Mouse (Mus musculus): ENCODE measurements around the gene Hipk1. TPM values are rescaled to one million over a fixed set of nuclear protein-coding genes. Genes with fewer than 3 reads are reported as not detected.
A peak's percentile ranks its signal among the peaks of the same experiment; 100 is the strongest.
"Not testable (repeated sequence)": the region's sequence is repeated elsewhere in the genome, so short reads cannot be mapped to it uniquely, and the experiment has no call there.

Gene Hipk1
- polyA plus RNA-seq, 1 experiment from 2014 or later: 15.5 TPM

- no peaks in the 10 kb centered on the region for H3K36me3 ChIP-seq (ENCODE audit: control insufficient read depth, insufficient read depth, low read length)
- ATAC-seq: no peak
- no peak for DNase-seq (ENCODE audit: low spot score)
- no peak overlapping the region for H3K27ac ChIP-seq (ENCODE audit: low read depth, low read length)
- H3K9ac ChIP-seq (ENCODE audit: low read length): no peak overlapping the region
- 83% methylated on average over 7 of the region's 7 CpGs for WGBS
- no peaks in the 10 kb centered on the region for H3K4me1 ChIP-seq (ENCODE audit: control insufficient read depth, insufficient read depth, low read length)
- no peak overlapping the region for H3K4me2 ChIP-seq (ENCODE audit: low read length)
- H3K27me3 ChIP-seq (replicated peaks; ENCODE audit: control insufficient read depth, insufficient read depth, low read length): no peaks in the 10 kb centered on the region
- no peaks in the 10 kb centered on the region for H3K9me3 ChIP-seq (replicated peaks; ENCODE audit: control insufficient read depth, low read length)
- H3K4me3 ChIP-seq (ENCODE audit: low read depth, low read length): no peak overlapping the region
Observed at GRCm38 (mm10) chr3:103831146-103831545, 39.8 kb upstream of the Hipk1 start.

DNA sequence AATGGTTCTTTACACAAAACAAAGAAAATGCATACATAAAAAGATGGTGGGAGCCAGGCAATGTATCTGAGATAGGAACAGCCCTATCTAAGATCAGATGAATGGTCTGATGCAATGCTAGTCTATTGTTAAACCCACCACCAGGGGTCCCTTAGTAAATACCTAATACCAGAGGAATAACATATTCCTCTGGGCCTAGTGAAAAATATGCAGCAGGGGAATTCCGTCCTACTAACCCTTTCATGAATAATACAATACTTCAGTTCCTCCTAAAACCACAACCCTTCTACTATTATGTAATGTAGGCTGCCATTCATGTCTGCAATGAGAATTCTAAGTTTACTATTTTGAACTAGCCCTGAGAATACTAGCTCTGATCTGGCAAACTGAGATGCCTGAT is 39.3 kb upstream of the Hipk1 start:
- H3K9ac ChIP-seq (ENCODE audit: low read length); ATAC-seq; H3K4me2 ChIP-seq (ENCODE audit: low read length); H3K27ac ChIP-seq (ENCODE audit: low read depth, low read length); H3K4me1 ChIP-seq (ENCODE audit: control insufficient read depth, insufficient read depth, low read length); H3K36me3 ChIP-seq (ENCODE audit: control insufficient read depth, insufficient read depth, low read length); H3K27me3 ChIP-seq (replicated peaks; ENCODE audit: control insufficient read depth, insufficient read depth, low read length); H3K4me3 ChIP-seq (ENCODE audit: low read depth, low read length); H3K9me3 ChIP-seq (replicated peaks; ENCODE audit: control insufficient read depth, low read length): not testable (repeated sequence)
- 46% methylated on average over 1 of the region's 1 CpGs for WGBS
- peak; percentile 37 for DNase-seq (ENCODE audit: low spot score)

DNA sequence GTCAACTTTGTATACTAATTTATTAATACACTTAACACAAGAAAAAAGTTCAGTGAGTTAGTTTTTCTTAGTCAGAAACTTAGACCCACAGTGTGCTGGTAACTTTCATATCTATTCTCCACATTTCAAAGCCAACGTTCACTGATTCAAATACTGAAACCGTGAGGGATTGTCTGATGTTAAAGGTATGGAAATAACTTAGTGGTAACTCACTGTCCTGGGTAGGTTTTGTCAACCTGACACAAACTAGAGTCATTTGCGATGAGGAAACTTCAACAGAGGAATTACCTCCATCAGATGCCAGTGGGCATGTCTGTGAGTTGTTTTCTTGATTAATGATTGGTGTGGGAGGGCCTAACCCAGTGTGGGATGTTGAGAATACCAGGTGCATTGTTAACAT is 37.7 kb upstream of the Hipk1 start:
- DNase-seq (ENCODE audit: low spot score): no peak
- H3K36me3 ChIP-seq (ENCODE audit: control insufficient read depth, insufficient read depth, low read length): no peaks in the 10 kb centered on the region
- no peak overlapping the region for H3K9ac ChIP-seq (ENCODE audit: low read length)
- H3K9me3 ChIP-seq (replicated peaks; ENCODE audit: control insufficient read depth, low read length): no peaks in the 10 kb centered on the region
- H3K4me2 ChIP-seq (ENCODE audit: low read length): no peak overlapping the region
- WGBS: 90% methylated on average over 3 of the region's 3 CpGs
- no peak for ATAC-seq
- no peak overlapping the region for H3K4me3 ChIP-seq (ENCODE audit: low read depth, low read length)
- no peak overlapping the region for H3K27ac ChIP-seq (ENCODE audit: low read depth, low read length)
- no peaks in the 10 kb centered on the region for H3K4me1 ChIP-seq (ENCODE audit: control insufficient read depth, insufficient read depth, low read length)
- no peaks in the 10 kb centered on the region for H3K27me3 ChIP-seq (replicated peaks; ENCODE audit: control insufficient read depth, insufficient read depth, low read length)

- Histone ChIP-seq H3K9ac (ENCODE audit: low read length) (no peak overlapping the region), H3K4me2 (ENCODE audit: low read length) (no peak overlapping the region), H3K27ac (ENCODE audit: low read depth, low read length) (no peak overlapping the region), H3K36me3 (ENCODE audit: control insufficient read depth, insufficient read depth, low read length) (peaks cover 6% of the 10 kb centered on the region; the same call in 1 of the 2 replicates), H3K4me3 (ENCODE audit: low read depth, low read length) (no peak overlapping the region), H3K27me3 (replicated peaks; ENCODE audit: control insufficient read depth, insufficient read depth, low read length) (no peaks in the 10 kb centered on the region), H3K9me3 (replicated peaks; ENCODE audit: control insufficient read depth, low read length) (no peaks in the 10 kb centered on the region), H3K4me1 (ENCODE audit: control insufficient read depth, insufficient read depth, low read length) (no peaks in the 10 kb centered on the region)
- ATAC-seq (no peak), DNase-seq (ENCODE audit: low spot score) (no peak)
Observed at GRCm38 (mm10) chr3:103827548-103827947, 36.2 kb upstream of the Hipk1 start.

DNA sequence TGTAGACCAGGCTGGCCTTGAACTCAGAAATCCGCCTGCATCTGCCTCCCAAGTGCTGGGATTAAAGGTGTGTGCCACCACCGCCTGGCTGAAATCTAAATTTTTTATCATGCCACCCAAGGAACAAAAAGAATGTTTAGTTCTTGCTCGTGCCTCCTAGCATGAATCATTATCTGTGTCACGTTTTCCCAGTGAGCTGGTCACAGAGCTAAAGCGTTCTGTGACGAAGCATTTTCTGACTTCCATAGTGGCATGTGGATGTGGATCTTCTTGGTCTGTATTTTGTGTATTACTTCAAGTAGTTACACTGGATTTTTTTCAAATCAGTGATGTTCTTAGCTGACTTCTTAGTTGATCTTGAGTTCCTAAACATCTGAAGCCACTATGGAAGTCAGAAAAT is 19.6 kb upstream of the Hipk1 start:
- WGBS: 87% methylated on average over 6 of the region's 6 CpGs

DNA sequence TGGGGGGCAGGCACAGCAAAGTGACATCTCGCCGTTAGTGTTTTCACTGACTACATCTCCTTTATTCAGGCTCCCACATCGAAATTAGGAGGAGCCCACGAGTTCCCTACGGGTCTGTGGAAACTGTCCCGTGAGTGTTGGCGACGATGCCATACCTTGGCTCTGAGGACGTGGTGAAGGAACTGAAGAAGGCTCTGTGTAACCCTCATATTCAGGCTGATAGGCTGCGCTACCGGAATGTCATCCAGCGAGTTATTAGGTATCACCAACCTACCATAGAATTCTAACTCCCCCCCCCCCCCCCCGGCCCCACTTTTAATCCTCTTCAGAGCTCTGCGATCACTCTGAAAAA is 18.4 kb upstream of the Hipk1 start:
- Histone ChIP-seq H3K4me1 (ENCODE audit: control insufficient read depth, insufficient read depth, low read length) (peaks cover 12% of the 10 kb centered on the region), H3K36me3 (ENCODE audit: control insufficient read depth, insufficient read depth, low read length) (peaks cover 31% of the 10 kb centered on the region), H3K4me2 (ENCODE audit: low read length) (peak overlapping the region; percentile 71), H3K27ac (ENCODE audit: low read depth, low read length) (peak overlapping the region; percentile 87), H3K4me3 (ENCODE audit: low read depth, low read length) (peak overlapping the region; percentile 63), H3K27me3 (replicated peaks; ENCODE audit: control insufficient read depth, insufficient read depth, low read length) (no peaks in the 10 kb centered on the region), H3K9ac (ENCODE audit: low read length) (peak overlapping the region; percentile 79), H3K9me3 (replicated peaks; ENCODE audit: control insufficient read depth, low read length) (no peaks in the 10 kb centered on the region)
- 2% methylated on average over 14 of the region's 14 CpGs for WGBS
- ATAC-seq (peak; percentile 64), DNase-seq (ENCODE audit: low spot score) (no peak)

More for the DNA sequence above, 19.6 kb upstream of the Hipk1 start:
- no peak overlapping the region for H3K4me2 ChIP-seq (ENCODE audit: low read length)
- peaks cover 12% of the 10 kb centered on the region for H3K4me1 ChIP-seq (ENCODE audit: control insufficient read depth, insufficient read depth, low read length)
- ATAC-seq: no peak
- H3K27me3 ChIP-seq (replicated peaks; ENCODE audit: control insufficient read depth, insufficient read depth, low read length): no peaks in the 10 kb centered on the region
- DNase-seq (ENCODE audit: low spot score): no peak
- no peak overlapping the region for H3K9ac ChIP-seq (ENCODE audit: low read length)
- H3K36me3 ChIP-seq (ENCODE audit: control insufficient read depth, insufficient read depth, low read length): peaks cover 34% of the 10 kb centered on the region
- no peaks in the 10 kb centered on the region for H3K9me3 ChIP-seq (replicated peaks; ENCODE audit: control insufficient read depth, low read length)
- no peak overlapping the region for H3K27ac ChIP-seq (ENCODE audit: low read depth, low read length)
- H3K4me3 ChIP-seq (ENCODE audit: low read depth, low read length): no peak overlapping the region

DNA sequence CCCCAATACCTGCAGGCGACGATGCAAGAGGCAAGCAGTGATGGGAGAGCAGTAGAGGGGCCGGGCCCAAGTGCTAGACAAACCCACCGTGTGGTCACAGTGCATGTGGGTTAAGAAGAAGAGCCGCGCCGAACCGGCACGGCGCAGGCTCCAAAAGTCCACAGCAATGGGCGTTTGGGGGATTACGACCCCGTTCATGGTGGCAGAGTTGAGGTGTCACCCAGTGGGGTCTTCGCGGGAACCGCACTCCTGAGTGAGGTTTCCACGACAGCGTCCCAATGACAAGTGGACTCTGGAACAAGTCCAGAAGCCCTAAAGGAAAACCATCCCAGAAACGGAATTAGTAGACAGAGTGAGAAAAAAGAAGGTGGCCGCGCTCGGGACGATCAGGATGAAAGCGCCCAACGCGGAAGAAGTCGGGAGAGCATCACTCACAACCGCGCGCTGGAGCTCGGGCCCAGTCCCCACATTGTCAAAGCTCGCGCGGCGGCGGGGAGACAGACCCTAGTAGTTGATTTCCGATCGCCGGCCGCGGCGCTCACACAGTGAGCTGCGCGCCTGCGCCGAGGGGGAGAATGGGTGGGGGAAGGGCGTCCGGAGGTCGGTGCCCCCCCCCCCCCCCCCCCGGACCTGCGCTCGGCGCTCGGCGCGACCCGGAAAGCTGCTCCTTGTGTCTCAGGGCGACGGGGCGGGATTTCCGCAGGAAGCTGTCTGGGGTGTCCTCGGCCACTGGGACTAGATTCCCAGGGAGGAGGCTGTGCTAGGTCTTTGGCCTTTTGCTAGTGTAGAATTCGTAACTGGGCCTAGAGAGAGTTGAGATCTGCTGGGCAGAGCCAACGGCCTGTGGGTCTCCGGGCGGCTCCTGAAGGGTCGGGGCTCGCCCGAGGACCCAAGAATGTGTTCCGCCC is 17.8 kb upstream of the Hipk1 start, which contains the start of the genes Dclre1b, Ap4b1 and Gm43064:
Gene Dclre1b (minus strand): TSS at position 554 of the 908 bp plus-strand sequence.
Gene Ap4b1 (plus strand): TSS at position 630 of the 908 bp plus-strand sequence.
Gene Gm43064 (plus strand): TSS at position 683 of the 908 bp plus-strand sequence.
- ATAC-seq: peak; percentile 99
- Histone ChIP-seq H3K9me3 (replicated peaks; ENCODE audit: control insufficient read depth, low read length) (no peaks in the 10 kb centered on the region), H3K4me3 (ENCODE audit: low read depth, low read length) (peak within 1 kb of the TSS; percentile 63), H3K4me1 (ENCODE audit: control insufficient read depth, insufficient read depth, low read length) (peaks cover 12% of the 10 kb centered on the region), H3K4me2 (ENCODE audit: low read length) (peak within 1 kb of the TSS; percentile 78), H3K9ac (ENCODE audit: low read length) (peak within 1 kb of the TSS; percentile 79), H3K36me3 (ENCODE audit: control insufficient read depth, insufficient read depth, low read length) (peaks cover 32% of the 10 kb centered on the region), H3K27ac (ENCODE audit: low read depth, low read length) (peak within 1 kb of the TSS; percentile 87), H3K27me3 (replicated peaks; ENCODE audit: control insufficient read depth, insufficient read depth, low read length) (no peaks in the 10 kb centered on the region)
- under 1% methylated on average over 59 of the region's 70 CpGs for WGBS
- DNase-seq (ENCODE audit: low spot score): peak; percentile 97

DNA sequence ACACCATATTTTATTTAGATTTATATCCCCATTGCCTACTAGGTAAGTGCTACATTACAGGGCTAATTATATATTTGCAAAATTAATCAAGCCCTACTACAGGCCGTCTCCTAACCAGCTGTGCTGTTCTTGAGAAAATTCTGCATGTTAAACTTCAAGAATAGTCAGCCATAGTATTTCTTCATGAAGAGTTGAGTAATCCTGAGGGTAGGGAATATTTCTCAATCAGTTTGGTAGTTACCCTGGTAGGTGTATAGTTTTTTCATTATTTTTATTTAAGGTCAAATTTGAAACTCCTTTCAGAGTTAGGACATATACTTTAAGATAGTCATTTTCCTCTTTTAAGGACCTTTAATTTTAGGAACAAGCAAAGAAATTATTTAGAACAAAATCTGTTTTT is 14.3 kb upstream of the Hipk1 start:
- Histone ChIP-seq H3K9ac (ENCODE audit: low read length) (no peak overlapping the region), H3K36me3 (ENCODE audit: control insufficient read depth, insufficient read depth, low read length) (peaks cover 47% of the 10 kb centered on the region), H3K4me3 (ENCODE audit: low read depth, low read length) (no peak overlapping the region), H3K4me1 (ENCODE audit: control insufficient read depth, insufficient read depth, low read length) (peaks cover 12% of the 10 kb centered on the region), H3K9me3 (replicated peaks; ENCODE audit: control insufficient read depth, low read length) (no peaks in the 10 kb centered on the region), H3K27ac (ENCODE audit: low read depth, low read length) (no peak overlapping the region), H3K27me3 (replicated peaks; ENCODE audit: control insufficient read depth, insufficient read depth, low read length) (no peaks in the 10 kb centered on the region), H3K4me2 (ENCODE audit: low read length) (no peak overlapping the region)
- ATAC-seq: no peak
- 91% methylated on average over 1 of the region's 1 CpGs for WGBS
- DNase-seq (ENCODE audit: low spot score): no peak

- no peak overlapping the region for H3K27ac ChIP-seq (ENCODE audit: low read depth, low read length)
- DNase-seq (ENCODE audit: low spot score) (no peak), ATAC-seq (no peak)
- WGBS: 94% methylated on average over 8 of the region's 8 CpGs
- no peaks in the 10 kb centered on the region for H3K4me1 ChIP-seq (ENCODE audit: control insufficient read depth, insufficient read depth, low read length)
- H3K36me3 ChIP-seq (ENCODE audit: control insufficient read depth, insufficient read depth, low read length): peaks cover 47% of the 10 kb centered on the region
- H3K27me3 ChIP-seq (replicated peaks; ENCODE audit: control insufficient read depth, insufficient read depth, low read length): no peaks in the 10 kb centered on the region
- H3K9ac ChIP-seq (ENCODE audit: low read length): no peak overlapping the region
- no peak overlapping the region for H3K4me3 ChIP-seq (ENCODE audit: low read depth, low read length)
- H3K4me2 ChIP-seq (ENCODE audit: low read length): no peak overlapping the region
- H3K9me3 ChIP-seq (replicated peaks; ENCODE audit: control insufficient read depth, low read length): no peaks in the 10 kb centered on the region
Observed at GRCm38 (mm10) chr3:103802861-103803260, 11.5 kb upstream of the Hipk1 start.
